Mouse (Mus musculus) embryo, embryonic 10 days (tissue): Measurements from ENCODE around the gene Cbl.
A peak's percentile ranks its signal among the peaks of the same experiment; 100 is the strongest.

Experiments
- DNase-seq: peaks from one replicate; pipeline ENCODE4 v3.0.0-alpha.2; 2015; ENCODE audit warnings: low spot score

Gene Cbl

DNA sequence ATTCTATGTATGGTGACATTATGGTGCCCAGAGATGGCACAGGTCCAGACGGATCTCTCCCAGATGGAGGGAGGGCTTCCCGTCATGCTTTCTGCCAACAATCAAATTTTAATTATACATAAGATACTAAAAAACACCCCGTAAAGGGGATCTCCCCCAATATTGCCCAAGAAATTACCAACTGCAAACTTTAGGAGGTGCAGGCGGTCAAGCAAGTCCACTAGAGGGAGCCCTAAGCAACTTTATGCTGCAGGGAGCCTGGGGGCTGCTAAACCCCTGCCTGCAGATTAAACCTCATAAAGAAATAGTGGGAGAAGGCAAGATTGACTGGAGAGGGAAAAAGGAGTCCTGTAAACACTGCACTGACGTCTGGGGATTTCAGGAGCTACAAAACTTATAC lies 5.6 kb upstream of the Cbl start:
- peak; percentile 81 for DNase-seq

DNA sequence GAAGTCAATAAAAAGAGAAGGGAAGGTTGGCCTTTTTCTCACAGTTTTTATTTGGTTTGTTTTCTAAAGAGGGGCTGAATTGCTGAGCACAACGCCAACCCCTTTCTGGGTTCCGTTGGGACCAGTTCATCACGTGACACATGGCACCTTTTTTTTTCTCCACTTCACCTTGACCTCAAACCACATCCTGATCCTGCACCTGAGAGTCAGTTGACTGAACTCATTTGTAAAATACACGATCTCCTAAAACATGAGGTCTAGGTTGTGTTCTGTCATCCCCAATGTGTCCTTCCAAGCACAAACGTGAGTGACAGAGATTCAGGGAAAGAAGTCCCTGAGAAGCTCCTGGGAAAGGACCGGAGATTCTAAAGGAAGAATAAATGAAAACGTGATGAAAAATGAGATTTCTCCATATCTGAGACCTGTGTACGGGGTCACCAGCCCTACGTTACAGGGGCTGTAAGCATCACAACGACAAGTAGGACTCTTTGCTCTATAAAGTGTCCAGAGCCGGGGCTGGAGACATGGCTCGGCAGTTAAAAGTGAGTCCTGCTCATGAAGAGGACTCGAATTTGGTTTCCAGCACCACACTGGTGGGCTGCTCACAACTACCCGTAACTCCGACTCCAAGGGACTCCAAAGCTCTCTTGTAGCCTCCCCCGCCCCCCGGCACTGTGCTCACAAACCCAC lies 4.8 kb upstream of the Cbl start:
- no peak for DNase-seq

DNA sequence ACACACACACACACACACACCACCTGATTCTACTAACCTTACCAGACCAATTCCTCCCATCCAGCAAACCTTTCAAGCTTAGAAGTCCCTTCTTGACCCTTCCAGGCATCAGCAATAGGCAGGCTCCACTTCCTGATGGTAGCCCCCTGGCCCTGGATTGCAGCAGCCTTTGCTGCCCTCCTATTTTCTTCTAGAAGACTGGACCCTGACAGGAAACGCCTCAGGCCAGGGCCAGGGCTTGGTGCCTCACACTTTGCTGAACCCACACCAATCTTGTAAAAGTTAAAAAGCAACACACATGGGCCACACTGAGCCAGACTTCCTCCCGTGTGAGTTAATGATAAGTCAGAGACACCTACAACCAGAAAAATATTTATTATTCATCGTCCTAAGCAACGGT lies 3.3 kb upstream of the Cbl start:
- DNase-seq: no peak

DNA sequence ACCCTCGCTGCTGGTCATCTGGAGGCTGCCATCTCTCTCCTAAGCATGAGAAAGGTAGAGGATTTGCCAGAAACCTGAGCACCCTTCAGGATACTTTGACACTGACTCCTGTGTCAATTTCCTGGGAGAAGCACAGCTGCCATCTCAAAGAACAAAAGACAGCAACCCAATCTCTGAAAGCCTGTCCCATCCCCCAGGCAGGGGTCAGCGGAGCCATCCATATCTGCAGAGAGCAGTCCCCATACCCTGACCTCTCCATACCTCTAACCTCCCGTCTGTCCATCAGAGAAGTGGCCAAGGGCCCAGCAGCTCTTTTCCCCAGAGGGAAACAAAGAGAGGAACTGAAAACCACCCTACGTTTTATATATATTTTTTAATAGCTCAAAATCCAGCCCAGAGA lies 2.8 kb upstream of the Cbl start:
- DNase-seq: no peak

DNA sequence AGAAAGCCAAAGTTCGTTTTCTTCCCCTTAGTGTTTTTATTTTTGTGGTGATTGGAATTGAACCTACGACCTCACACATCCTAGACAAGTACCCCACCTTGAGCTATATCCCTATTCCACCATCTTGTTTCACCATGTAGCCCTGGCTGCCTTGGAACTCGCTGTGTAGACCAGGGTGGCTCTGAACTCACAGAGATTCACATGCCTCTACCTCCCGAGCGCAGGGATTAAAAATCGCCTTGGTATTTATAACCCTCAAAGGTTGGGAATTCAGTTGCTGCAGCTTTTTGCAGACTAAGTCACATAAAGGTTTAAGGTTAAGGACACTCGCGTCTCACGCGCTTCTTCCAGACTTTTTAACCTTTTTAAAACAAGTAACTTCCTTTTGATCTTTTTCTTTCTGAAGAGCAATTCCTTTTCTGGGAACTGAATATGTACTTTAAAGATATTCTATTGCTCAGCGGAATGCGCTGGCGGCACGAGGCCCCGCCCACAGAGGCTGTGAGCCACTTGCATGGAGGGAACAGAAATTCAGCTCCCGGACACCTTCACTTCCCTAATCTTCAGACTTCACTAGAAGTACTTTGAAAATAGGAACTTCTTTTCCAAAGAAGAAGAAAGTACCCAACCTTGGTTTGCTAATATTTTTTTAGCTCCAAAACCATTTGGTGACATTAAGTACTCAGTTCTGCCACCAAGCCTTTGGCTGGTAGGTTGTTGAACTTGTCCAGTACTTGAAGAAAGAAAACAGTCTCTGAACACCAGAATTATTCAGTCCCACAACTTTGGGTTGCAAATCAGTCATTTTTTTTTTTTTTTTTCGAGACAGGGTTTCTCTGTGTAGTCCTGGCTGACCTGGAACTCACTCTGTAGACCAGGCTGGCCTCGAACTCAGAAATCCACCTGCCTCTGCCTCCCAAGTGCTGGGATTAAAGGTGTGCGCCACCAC lies 904 bp upstream of the Cbl start:
- DNase-seq: peak; percentile 56

DNA sequence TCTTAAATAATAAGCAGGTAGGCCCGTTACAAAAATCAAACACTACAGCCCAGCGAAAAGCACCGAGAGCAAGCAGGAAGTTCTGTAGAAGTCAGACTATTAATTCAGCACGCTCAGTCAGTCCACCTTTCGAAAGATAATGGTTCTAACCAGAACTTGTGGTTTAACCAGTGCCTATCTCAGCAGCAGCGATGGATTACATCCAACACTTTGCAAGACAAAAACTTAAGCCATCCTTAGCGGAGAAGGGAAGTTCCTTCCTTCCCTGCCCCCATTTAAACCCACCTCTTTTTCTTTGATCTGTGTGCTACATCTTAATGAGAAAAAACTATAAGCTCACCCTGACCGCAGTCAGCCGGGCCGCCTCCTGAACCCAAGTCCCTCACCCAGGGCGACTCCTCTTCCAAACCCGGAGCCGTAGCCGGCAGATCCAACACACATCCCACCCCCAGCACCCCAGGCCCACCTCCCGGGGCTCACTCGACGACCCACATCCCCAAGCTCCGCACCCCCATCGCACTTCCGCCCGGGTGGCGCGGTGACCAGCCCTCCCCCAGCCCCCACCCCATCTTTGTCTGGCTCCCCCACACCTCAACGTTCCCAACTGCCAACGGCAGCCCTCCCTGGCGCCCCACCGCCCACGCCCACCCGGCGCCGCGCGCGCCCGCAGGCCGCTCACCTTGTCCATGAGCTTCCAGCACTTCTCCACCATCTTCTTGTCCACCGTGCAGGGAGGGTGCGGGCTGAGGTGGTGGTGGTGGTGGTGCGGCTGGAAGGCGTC lies 638 bp downstream of the Cbl start:
- DNase-seq: no peak

DNA sequence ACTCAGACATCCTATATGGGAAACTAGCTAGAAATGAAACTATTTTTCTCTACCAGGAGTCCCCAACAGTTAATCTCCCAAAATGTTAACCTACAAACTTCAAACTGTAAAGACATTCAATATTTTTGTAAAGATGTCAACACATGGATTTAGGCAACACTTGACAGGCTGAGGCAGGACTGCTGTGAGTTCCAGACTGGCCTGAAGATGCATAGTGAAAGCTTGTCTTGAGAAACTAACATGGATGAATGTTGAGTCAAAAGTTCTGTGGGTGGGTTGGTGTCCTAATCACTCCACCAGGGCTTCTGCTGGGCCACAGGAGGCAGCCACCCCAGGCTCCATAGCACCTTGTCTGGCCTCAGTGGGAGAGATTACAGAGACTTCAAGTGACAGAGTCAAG lies 2.2 kb downstream of the Cbl start:
- DNase-seq: no peak

DNA sequence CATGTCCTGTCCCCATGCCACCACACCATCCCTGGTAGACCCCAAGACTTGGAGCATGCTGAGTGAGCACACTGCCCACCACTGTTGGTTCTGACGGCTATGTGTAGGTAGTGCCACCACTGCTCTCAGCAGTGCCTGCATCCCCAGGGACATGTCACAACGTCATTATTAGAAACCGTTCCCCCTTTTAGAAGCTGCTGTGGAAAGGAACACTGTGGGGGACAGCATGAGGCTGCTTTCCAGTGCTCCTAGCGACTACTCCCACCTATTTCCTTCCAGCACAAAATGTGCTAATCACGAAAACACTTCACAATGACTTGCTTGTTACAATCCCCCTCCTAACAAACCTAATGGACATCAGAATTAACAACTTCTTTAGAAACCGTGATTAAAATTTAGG lies 7.9 kb downstream of the Cbl start:
- DNase-seq: no peak

DNA sequence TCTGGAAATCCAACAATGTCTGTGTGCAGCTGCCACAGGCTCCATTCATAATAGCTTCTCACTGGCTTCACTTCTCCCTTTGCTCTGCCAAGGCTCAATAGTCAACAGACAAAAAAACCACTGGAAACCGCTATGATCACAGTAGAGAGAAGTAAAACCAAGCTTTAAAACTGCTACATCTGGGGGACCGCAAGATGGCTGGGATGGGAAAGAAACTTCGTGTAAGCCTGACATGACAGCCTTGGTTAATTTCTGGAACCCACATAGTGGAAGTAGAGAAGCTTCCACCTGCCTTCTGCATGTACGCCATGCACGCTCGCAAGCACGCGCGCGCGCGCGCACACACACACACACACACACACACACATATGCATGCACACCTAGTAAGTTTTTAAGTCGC lies 20.3 kb downstream of the Cbl start:
- DNase-seq: no peak

DNA sequence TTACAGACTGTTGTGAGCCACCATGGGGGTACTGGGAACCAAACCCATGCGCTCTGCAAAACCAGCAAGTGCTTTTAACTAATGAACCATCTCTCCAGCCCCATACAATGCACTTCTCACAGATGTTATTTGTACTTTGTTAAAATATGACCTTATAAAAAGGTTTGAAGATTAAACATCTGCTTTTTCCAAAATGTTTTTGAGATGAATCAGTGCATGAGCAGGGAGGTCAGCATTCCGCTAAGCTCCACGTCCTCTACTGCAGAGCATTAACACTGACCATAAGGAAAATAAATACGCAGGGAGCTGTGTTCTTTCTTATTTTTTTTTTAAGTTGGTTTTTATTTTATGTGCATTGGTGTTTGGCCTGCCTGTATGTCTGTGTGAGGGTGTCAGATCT lies 21.4 kb downstream of the Cbl start:
- no peak for DNase-seq

DNA sequence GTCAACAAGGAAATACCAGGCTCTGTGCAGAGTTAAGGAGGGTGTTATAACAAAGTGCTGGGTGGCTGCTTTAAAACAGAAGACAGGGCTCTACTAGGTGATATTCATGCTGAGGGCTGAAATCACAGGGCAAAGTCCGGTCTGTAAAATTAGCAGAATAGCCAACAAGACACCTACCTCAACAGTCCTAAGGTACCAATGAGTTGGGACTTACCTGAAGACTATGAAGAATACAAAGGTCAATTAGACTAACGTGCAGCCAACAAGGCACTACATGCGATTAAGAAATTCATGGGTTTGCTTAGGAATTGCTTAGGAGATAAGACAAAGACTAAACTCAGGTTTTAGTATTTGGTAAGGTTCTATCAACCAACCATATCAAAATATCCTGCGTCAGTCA lies 24.4 kb downstream of the Cbl start:
- DNase-seq: no peak

DNA sequence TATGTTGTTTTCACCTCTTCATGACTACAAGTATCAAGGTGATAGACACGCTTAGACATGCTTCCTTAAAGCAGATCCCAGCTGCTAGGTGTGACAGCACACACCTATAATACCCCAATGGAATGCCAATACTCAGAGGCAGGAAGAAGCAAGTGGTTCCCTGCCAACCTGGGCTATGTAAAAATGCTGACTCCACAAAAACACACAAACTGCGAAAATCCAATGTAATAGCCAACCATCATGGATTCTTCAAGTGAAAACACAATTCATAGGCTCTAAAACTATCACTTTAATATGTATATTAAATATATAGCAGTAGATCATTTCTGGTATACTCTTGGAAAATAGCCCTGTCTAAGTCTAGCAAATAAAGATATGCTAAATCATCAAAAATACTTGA lies 26.0 kb downstream of the Cbl start:
- no peak for DNase-seq

DNA sequence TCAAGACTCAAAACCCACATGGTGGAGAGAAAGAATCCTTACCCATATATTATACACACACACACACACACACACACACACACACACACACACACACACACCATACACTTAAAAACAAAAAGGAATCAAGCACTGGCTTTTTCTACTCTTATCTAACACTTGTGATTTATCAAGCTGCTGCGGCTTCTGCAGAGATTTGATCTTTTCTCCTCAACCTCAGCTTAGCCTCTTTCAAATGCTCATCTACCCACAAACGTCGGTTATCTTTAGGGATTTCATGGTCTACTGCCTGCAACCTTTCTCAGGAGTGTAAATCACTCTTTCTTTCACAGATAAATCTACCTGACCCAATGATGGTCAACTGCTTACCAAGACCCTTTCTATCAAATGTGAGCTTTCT lies 33.4 kb downstream of the Cbl start:
- DNase-seq: no peak

DNA sequence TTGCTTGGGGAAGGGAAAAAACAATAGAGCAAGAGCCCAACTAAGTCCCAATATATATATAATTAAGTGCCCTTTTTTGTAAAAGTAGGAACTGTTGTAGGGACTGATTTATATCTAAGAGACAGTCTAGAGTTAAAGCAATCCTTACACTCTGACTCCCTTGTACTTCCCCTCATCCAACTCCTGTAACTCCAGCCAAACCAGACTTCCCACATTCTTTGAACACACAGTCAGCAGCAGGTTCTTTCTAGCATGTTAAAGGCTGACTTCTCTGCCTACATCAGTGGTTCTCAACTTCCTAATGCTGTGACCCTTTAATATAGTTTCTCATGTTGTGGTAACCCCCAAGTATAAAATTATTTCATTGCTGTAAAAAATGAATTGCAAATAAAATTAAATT lies 34.3 kb downstream of the Cbl start:
- peak; percentile 19 for DNase-seq

DNA sequence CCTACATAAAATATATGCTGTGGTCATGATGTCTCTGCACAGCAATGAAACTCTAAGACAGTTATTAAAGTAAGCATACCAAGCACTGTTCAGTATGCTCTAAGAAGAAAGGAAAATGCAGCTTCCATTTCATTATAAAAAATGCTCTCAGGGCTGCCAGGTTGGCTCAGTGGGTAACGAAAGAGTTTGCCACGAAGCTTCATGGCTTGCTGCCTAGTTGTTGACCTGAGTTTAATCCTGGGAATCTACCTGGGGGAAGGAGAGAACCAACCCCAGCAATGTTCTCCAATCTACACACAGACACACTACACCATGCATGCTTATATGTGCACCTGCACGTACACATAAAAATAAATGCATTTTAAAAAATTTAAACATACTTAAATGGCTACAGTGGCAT lies 34.7 kb downstream of the Cbl start:
- no peak for DNase-seq

DNA sequence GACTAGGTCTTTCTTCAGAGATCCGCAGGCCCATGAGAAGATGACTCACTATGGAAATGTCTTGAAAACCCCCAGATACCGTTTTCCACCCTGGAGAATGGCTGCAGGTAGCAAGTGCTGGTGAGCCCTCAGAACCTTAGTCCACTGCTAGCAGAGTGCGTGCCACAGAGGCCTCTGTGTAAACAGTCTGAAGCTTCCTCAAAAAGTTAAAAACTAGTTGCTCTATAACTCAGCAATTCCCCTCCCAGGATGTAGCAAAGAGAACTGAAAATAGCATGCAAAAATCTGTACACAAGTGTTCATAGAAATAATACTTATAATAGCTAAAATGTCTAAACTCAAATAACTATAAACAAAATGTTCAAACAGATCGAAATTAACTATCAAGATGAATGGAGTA lies 37.5 kb downstream of the Cbl start:
- DNase-seq: no peak

DNA sequence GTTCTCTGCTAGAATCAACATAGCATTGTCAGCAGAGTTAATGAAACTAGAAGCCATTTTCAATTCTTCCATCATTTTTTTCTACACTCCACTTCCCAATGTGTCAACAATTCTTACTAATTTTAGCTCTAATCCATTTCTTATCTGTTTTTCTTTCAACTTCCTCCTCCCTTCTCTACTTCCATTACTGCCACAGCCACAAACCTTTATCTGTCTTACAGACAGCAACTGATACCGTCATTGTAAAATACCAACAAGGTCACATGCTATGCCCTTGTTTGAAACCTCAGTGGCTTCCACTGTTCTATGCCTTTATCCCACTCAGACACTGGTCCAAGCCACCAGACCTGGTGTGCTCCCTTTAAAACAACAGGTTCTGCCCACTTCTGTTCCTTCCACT lies 39.8 kb downstream of the Cbl start:
- no peak for DNase-seq

DNA sequence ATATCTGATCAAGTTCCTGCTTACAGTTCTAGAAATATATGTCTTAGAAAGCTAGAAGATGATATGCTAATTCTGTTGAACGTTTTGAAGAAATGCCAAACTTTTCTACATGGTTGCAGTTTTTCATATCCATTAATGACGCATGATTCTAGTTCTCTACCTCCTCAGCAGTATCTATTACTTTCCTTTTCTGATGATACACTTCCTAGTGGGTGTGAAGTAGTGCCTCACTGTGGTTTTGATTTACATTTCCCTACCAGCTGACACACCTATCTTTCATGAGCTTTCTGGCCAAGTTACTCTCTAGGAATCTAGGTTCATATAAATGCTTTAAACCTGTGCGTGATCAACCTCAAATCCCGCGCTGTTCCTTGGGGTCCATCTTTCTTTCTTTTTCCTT lies 41.1 kb downstream of the Cbl start:
- no peak for DNase-seq

DNA sequence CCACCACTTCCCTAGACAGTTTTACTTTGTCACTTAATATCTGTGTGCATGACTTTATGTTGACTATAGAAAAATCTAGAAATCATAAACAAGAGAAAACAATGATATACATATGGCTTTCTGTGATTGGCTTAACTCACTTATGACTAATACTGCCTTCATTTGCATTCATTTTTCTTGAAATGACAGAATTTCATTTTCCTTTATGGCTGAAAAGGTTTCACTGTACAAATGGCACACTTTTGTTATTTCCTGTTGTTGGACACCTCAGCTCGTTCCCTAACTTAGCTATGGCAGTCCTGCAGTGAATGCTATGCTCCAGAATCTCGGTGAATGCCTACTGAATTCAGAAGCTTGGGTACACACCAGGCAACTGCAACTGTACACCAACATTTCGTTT lies 41.5 kb downstream of the Cbl start:
- DNase-seq: no peak

DNA sequence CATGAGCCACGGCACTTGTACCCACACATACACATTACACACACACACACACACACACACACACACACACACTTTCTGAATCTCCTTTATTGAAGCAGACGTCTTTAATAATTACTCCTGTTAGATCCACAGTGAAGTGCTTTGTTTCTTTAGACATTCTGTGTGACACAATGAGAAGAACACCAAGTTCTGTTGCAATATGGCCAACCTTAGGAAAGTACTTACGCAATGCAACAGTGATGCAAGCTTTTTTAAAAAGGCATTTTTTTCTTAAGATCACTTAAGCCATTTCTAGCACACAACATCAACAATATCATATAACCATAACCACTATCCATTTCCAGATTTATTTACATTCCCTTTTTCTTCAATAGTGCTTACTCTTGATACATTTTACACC lies 42.7 kb downstream of the Cbl start:
- no peak for DNase-seq

DNA sequence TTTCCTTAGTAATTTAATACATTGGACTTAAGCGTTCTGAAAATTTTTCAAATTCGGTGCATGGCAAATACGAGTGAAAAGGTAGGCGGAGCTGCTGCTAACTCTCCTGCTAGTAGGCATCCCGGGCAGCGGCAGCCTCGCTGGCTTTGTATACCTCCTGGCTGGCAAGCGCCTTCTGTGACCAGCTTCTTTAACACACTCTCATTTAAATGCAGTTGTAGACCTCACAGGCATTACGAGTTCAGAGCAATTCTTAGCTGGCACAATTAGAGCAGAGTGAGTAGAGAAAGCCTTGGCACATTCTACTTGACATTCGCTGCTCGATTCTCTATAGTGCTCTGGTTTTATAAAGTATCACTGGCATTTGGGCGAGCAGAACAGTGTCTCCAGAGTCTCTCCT lies 45.6 kb downstream of the Cbl start:
- no peak for DNase-seq

DNA sequence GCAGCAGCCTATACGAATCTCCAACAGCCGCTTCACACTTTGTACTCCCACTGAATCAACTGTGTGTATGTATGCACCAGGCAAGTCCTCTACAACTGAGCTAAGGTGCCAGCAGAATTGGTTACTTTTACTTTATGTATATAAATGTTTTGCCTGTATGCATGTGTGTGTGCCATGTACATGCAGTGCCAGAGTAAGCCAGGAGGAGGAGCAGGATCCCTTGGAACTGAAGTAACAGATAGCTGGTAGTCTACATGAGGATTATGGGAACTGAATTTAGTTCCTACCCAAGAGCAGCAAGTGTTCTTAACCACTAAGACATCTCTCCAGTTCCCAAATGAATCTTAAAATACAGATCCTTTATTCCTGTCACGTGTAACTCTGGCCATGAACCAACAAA lies 51.6 kb downstream of the Cbl start:
- peak; percentile 32 for DNase-seq

DNA sequence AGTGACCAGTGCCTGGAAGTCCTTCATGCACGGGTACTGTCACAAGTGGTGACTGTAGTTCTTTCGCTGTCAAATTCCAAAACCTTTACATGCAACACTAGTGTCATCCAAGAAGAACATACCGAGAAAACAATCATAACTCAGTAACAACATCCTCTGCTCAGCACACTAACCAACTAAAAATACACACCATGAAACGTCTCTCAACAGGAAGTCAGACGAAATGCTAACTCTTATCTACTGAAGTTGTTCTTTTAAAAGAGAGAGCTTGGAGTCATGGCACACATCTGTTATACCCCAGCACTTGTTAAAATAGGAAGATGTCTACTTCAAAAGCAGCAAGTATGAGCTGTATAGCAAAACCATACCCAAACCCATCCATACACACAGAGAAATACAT lies 52.3 kb downstream of the Cbl start:
- no peak for DNase-seq
